Mouse (Mus musculus) MEL (cell line): Measurements from ENCODE around the gene Dpep3. TPM values are rescaled to one million over a fixed set of nuclear protein-coding genes. Genes with fewer than 3 reads are reported as not detected.

Experiments used
- DNase-seq: peaks from one replicate; pipeline ENCODE4 v3.0.0; 2011; ENCODE audit warnings: low read depth, low spot score
- H3K27ac ChIP-seq: 2 replicates; pipeline ENCODE4 v1.5.1; 2012; ENCODE audit warnings: low read depth, mild to moderate bottlenecking, control low read depth, low read length, moderate library complexity; ENCODE audit not compliant: control insufficient read depth
- H3K27me3 ChIP-seq, 2 experiments: fragments of 150-350 bp in 1 of 2; sonication (generic) in 1 of 2; 2 replicates each; pipeline ENCODE4 v1.6.1; 2012; ENCODE audit warnings: low read length in 2 of 2, mild to moderate bottlenecking in 2 of 2, improper control_type of control experiment in 1 of 2, moderate library complexity in 1 of 2; ENCODE audit not compliant: insufficient read depth in 2 of 2, control insufficient read depth in 1 of 2
- H3K36me3 ChIP-seq, 2 experiments: 2 replicates each; pipeline ENCODE4 v1.6.1; 2012 to 2014; ENCODE audit warnings: low read length in 2 of 2, improper control_type of control experiment in 1 of 2, inconsistent platforms in 1 of 2, mild to moderate bottlenecking in 1 of 2; ENCODE audit not compliant: insufficient read depth in 2 of 2, control insufficient read depth in 1 of 2
- H3K4me1 ChIP-seq, 2 experiments: fragments of 150-350 bp in 1 of 2; sonication (generic) in 1 of 2; 2 replicates each; pipeline ENCODE4 v1.6.1; 2012; ENCODE audit warnings: low read length in 2 of 2, improper control_type of control experiment in 1 of 2, mild to moderate bottlenecking in 1 of 2; ENCODE audit not compliant: insufficient read depth in 2 of 2, control insufficient read depth in 1 of 2
- H3K4me3 ChIP-seq, 2 experiments: fragments of 150-350 bp in 1 of 2; sonication (generic) in 1 of 2; 2 replicates each; pipeline ENCODE4 v1.5.1; 2012; ENCODE audit warnings: low read depth in 2 of 2, low read length in 2 of 2, mild to moderate bottlenecking in 2 of 2, moderate library complexity in 2 of 2, control low read depth in 1 of 2, improper control_type of control experiment in 1 of 2; ENCODE audit not compliant: control insufficient read depth in 1 of 2, insufficient read depth in 1 of 2
- H3K79me2 ChIP-seq: 2 replicates; pipeline ENCODE4 v1.6.1; 2012; ENCODE audit warnings: mild to moderate bottlenecking, low read length, moderate library complexity; ENCODE audit not compliant: control insufficient read depth, poor library complexity, insufficient read depth
- H3K9ac ChIP-seq: 2 replicates; pipeline ENCODE4 v1.6.1; 2012; ENCODE audit warnings: low read depth, mild to moderate bottlenecking, control low read depth, low read length, moderate library complexity; ENCODE audit not compliant: control insufficient read depth, poor library complexity, severe bottlenecking
- H3K9me3 ChIP-seq: fragments of 150-350 bp; sonication (generic); replicated peaks from 2 replicates; pipeline ENCODE4 v1.6.1; 2012; ENCODE audit warnings: mild to moderate bottlenecking, low read length, improper control_type of control experiment, moderate library complexity; ENCODE audit not compliant: insufficient read depth
- CHD2 ChIP-seq: IDR thresholded peaks from 2 replicates; pipeline ENCODE4 v1.6.1; 2011; ENCODE audit warnings: low read length, improper control_type of control experiment
- EP300 ChIP-seq, 2 experiments: IDR thresholded peaks; 2 replicates each; pipeline ENCODE4 v1.6.1; 2011; ENCODE audit warnings: improper control_type of control experiment in 2 of 2, low read length in 2 of 2, low read depth in 1 of 2, mild to moderate bottlenecking in 1 of 2
- ETS1 ChIP-seq: IDR thresholded peaks from 2 replicates; pipeline ENCODE4 v1.6.1; 2012; ENCODE audit warnings: low read depth, mild to moderate bottlenecking, inconsistent platforms, low read length, improper control_type of control experiment, moderate library complexity
- GATA1 ChIP-seq: IDR thresholded peaks from 2 replicates; pipeline ENCODE4 v1.6.1; 2011; ENCODE audit warnings: low read depth, low read length, improper control_type of control experiment
- JUND ChIP-seq: IDR thresholded peaks from 2 replicates; pipeline ENCODE4 v1.6.1; 2011; ENCODE audit warnings: low read depth, mild to moderate bottlenecking, improper control_type of control experiment, low read length
- KAT2A ChIP-seq: conservative IDR thresholded peaks from 2 replicates; pipeline ENCODE4 v1.6.1; 2012; ENCODE audit warnings: low read depth, low read length, improper control_type of control experiment, inconsistent platforms
- MEF2A ChIP-seq: IDR thresholded peaks from 2 replicates; pipeline ENCODE4 v1.6.1; 2014; ENCODE audit warnings: low read depth, mild to moderate bottlenecking, inconsistent platforms, low read length, improper control_type of control experiment; ENCODE audit not compliant: poor library complexity, insufficient replicate concordance, severe bottlenecking; ENCODE audit errors: extremely low read depth
- MXI1 ChIP-seq: IDR thresholded peaks from 2 replicates; pipeline ENCODE4 v1.6.1; 2011; ENCODE audit warnings: mild to moderate bottlenecking, low read depth, low read length, improper control_type of control experiment
- MYB ChIP-seq: IDR thresholded peaks from 2 replicates; pipeline ENCODE4 v1.6.1; 2011; ENCODE audit warnings: mild to moderate bottlenecking, low read depth, low read length, improper control_type of control experiment
- RCOR1 ChIP-seq: IDR thresholded peaks from 2 replicates; pipeline ENCODE4 v1.6.1; 2012; ENCODE audit warnings: low read depth, mild to moderate bottlenecking, inconsistent platforms, low read length, improper control_type of control experiment
- TBP ChIP-seq: IDR thresholded peaks from 2 replicates; pipeline ENCODE4 v1.8.0; 2011; ENCODE audit warnings: low read depth, low read length, improper control_type of control experiment
- USF1 ChIP-seq: IDR thresholded peaks from 2 replicates; pipeline ENCODE4 v1.6.1; 2014; ENCODE audit warnings: low read depth, mild to moderate bottlenecking, inconsistent platforms, low read length, improper control_type of control experiment, moderate library complexity
- polyA plus RNA-seq, 2 experiments: library from polyadenylated mRNA; stranded (reverse) in 1 of 2; unstranded in 1 of 2; fragments of >175 nt in 1 of 2; fragments of >200 nt in 1 of 2; gene quantifications; 2 replicates each; pipeline versions ENCODE4 v1.2.1 to v1.2.4; 2012; ENCODE audit warnings: low replicate concordance in 2 of 2, low read depth in 1 of 2; ENCODE audit not compliant: insufficient read length in 2 of 2, insufficient read depth in 1 of 2, missing spikeins in 1 of 2
- total RNA-seq: library from RNA; depleted of rRNA; stranded (reverse); fragments of 300-350 nt; gene quantifications from 2 replicates; pipeline ENCODE4 v1.2.3, GENCODE M21; 2012

Gene Dpep3
- total and polyA plus RNA-seq, 3 experiments, result 0.11 TPM; not detected in 2

- H3K9ac ChIP-seq, result no peak overlapping the region
- H3K79me2 ChIP-seq, result peaks cover 2% of the 10 kb centered on the region; the same call in 1 of the 2 replicates
- peaks cover 0 to 8% of the 10 kb centered on the region in 2 experiments; a peak in 2 of 4 replicates for H3K4me1 ChIP-seq
- H3K36me3 ChIP-seq, result peaks cover 0 to 6% of the 10 kb centered on the region in 2 experiments; a peak in 2 of 4 replicates
- no peak overlapping the region for H3K27ac ChIP-seq
- H3K4me3 ChIP-seq, result no peak overlapping the region
- TF ChIP-seq TBP (peak; percentile 93), MXI1 (no peak), GATA1 (0 out of 2 replicates have a peak, but pooled peaks have one; percentile 14)
- no peaks in the 10 kb centered on the region for H3K27me3 ChIP-seq
- DNase-seq, result peak; percentile 46
- H3K9me3 ChIP-seq, result no peaks in the 10 kb centered on the region
Observed at GRCm38 (mm10) chr8:106004538-106005207, 25.4 kb upstream of the Dpep3 start.

- Histone ChIP-seq H3K4me1 (peaks cover under 1 to 14% of the 10 kb centered on the region in 2 experiments; a peak in 3 of 4 replicates), H3K79me2 (no peaks in the 10 kb centered on the region), H3K4me3 (no peak overlapping the region), H3K27ac (no peak overlapping the region), H3K9me3 (no peaks in the 10 kb centered on the region), H3K27me3 (no peaks in the 10 kb centered on the region), H3K36me3 (peaks cover 0 to 4% of the 10 kb centered on the region in 2 experiments; a peak in 2 of 4 replicates), H3K9ac (no peak overlapping the region)
- no peak for DNase-seq
- TF ChIP-seq RCOR1, result no peak
- TF ChIP-seq USF1, result no peak
- no peak for TF ChIP-seq CHD2
- no peak for TF ChIP-seq EP300 (IDR thresholded peaks at IDR 0.05; ENCODE audit: low read depth in 1 of 2, low read length in 2 of 2)
- TF ChIP-seq JUND, result no peak
- TF ChIP-seq ETS1, result no peak
- no peak for TF ChIP-seq MEF2A
- TF ChIP-seq KAT2A, result no peak
Observed at GRCm38 (mm10) chr8:106001908-106002307, 22.7 kb upstream of the Dpep3 start.

GRCm38 (mm10) chr8:105998971-105999370 is 19.7 kb upstream of the Dpep3 start:
- no peak overlapping the region for H3K4me3 ChIP-seq
- no peaks in the 10 kb centered on the region for H3K79me2 ChIP-seq
- no peak for TF ChIP-seq MYB
- H3K9ac ChIP-seq, result no peak overlapping the region
- DNase-seq, result no peak
- no peaks in the 10 kb centered on the region for H3K9me3 ChIP-seq
- H3K27ac ChIP-seq, result no peak overlapping the region
- peaks cover 2 to 13% of the 10 kb centered on the region in 2 experiments; a peak in 3 of 4 replicates for H3K4me1 ChIP-seq
- H3K27me3 ChIP-seq, result no peaks in the 10 kb centered on the region
- H3K36me3 ChIP-seq, result no peaks in the 10 kb centered on the region
